In the genomic region with DNA sequence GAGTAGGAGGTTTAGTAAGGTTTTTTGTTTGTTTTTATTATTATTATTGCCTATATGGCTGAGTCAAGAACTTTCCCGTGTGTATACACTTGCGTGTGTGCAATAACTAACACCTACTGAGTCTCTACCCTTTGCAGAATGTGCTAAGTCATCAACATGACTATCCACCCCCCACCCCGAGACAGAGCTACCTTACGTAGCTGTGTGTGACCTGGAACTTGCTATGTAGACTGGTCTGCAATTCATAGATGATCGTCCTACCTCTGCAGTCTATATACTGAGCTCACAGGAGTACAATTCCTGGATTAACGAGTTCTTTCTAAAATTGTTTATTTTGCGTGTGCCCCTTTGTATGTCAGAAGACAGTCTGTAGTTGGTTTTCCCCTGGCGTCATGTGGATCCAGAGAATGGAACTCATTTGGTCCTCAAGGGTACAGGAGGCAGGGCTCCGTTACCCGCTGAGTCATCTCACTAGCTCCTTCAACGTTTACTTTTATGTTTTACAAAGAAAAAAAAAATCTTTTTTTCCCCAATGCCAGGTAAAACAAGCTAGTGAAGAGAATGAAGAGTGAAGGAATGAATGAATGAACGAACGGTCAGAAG, we compare ENCODE assay signal across 8 mouse cellular contexts. TPM values are rescaled to one million over a fixed set of nuclear protein-coding genes. Genes with fewer than 3 reads are reported as not detected.
DNase-seq lines count a peak whose midpoint lies in the region; ATAC-seq and TF ChIP-seq lines count a peak whose summit lies in the region.

A gene (plus strand): TSS at position 417 of the 603 bp plus-strand sequence.

- no peak for ATAC-seq in lung, embryonic 15.5 days (ENCODE audit: borderline replicate concordance, extremely low read depth, low FRiP score, low TSS enrichment)
- peak; percentile 0; the same call in 1 of the 2 replicates for ATAC-seq in hindbrain, postnatal 0 days
- peak; percentile 10 for ATAC-seq in liver, postnatal 0 days

- peak within 1 kb of the TSS; percentile 89 for H3K4me3 ChIP-seq in lung, embryonic 15.5 days
- H3K4me3 ChIP-seq in hindbrain, postnatal 0 days (ENCODE audit: low read length) = peak within 1 kb of the TSS; percentile 77
- peak within 1 kb of the TSS; percentile 74 for H3K4me3 ChIP-seq in liver, postnatal 0 days (ENCODE audit: low read depth, low read length)

- TF ChIP-seq EP300 in liver, postnatal 0 days (IDR thresholded peaks at IDR 0.05; ENCODE audit: low read depth) = no peak

- no peak for TF ChIP-seq CTCF in hindbrain, postnatal 0 days (IDR thresholded peaks at IDR 0.05; ENCODE audit: low read depth)
- TF ChIP-seq CTCF in liver, postnatal 0 days (IDR thresholded peaks at IDR 0.05; ENCODE audit: low read depth) = no peak

- peaks cover 42% of the 10 kb centered on the region for H3K4me1 ChIP-seq in lung, embryonic 15.5 days
- peaks cover 23% of the 10 kb centered on the region for H3K4me1 ChIP-seq in hindbrain, postnatal 0 days (ENCODE audit: insufficient read depth, low read length)
- peaks cover 47% of the 10 kb centered on the region for H3K4me1 ChIP-seq in liver, postnatal 0 days (ENCODE audit: insufficient read depth)

- peak within 1 kb of the TSS; percentile 90 for H3K9ac ChIP-seq in lung, embryonic 15.5 days
- H3K9ac ChIP-seq in hindbrain, postnatal 0 days (replicated peaks; ENCODE audit: low read length) = peak within 1 kb of the TSS; percentile 78
- H3K9ac ChIP-seq in liver, postnatal 0 days (replicated peaks) = peak within 1 kb of the TSS; percentile 82

- no peaks in the 10 kb centered on the region for H3K36me3 ChIP-seq in lung, embryonic 15.5 days
- H3K36me3 ChIP-seq in hindbrain, postnatal 0 days (ENCODE audit: insufficient read depth, low read length) = no peaks in the 10 kb centered on the region
- H3K36me3 ChIP-seq in liver, postnatal 0 days (replicated peaks; ENCODE audit: insufficient read depth, low read length) = no peaks in the 10 kb centered on the region

- H3K27me3 ChIP-seq in lung, embryonic 15.5 days = peaks cover 5% of the 10 kb centered on the region; the same call in 1 of the 2 replicates
- H3K27me3 ChIP-seq in hindbrain, postnatal 0 days (ENCODE audit: insufficient read depth, low read length) = no peaks in the 10 kb centered on the region
- no peaks in the 10 kb centered on the region for H3K27me3 ChIP-seq in liver, postnatal 0 days (ENCODE audit: insufficient read depth, low read length)

- no peaks in the 10 kb centered on the region for H3K9me3 ChIP-seq in lung, embryonic 15.5 days
- no peaks in the 10 kb centered on the region for H3K9me3 ChIP-seq in hindbrain, postnatal 0 days (ENCODE audit: low read length)
- no peaks in the 10 kb centered on the region for H3K9me3 ChIP-seq in liver, postnatal 0 days (ENCODE audit: low read length)

- WGBS in lung, embryonic 15.5 days = 21% methylated on average over 13 of the region's 13 CpGs
- WGBS in hindbrain, postnatal 0 days = 16% methylated on average over 13 of the region's 13 CpGs
- WGBS in liver, postnatal 0 days (ENCODE audit: insufficient replicate concordance) = 21% methylated on average over 13 of the region's 13 CpGs

- H3K27ac ChIP-seq in lung, embryonic 15.5 days = peak within 1 kb of the TSS; percentile 92
- peak within 1 kb of the TSS; percentile 94 for H3K27ac ChIP-seq in hindbrain, postnatal 0 days
- peak within 1 kb of the TSS; percentile 85 for H3K27ac ChIP-seq in liver, postnatal 0 days (ENCODE audit: low read depth)

- DNase-seq in lung, postnatal 10 days = no peak
- DNase-seq in adrenal gland, postnatal 25 days = no peak
- no peak for DNase-seq in gastrocnemius, adult 18-20 months (ENCODE audit: low spot score)
- DNase-seq in hindbrain, postnatal 0 days (ENCODE audit: low spot score) = peak; percentile 31
- DNase-seq in liver, postnatal 0 days = no peak
- no peak for DNase-seq in ovary, postnatal 36 days (ENCODE audit: low spot score)
- no peak for DNase-seq in kidney, postnatal 25 days

- H3K4me2 ChIP-seq in lung, embryonic 15.5 days = peak within 1 kb of the TSS; percentile 97
- peak within 1 kb of the TSS; percentile 87 for H3K4me2 ChIP-seq in hindbrain, postnatal 0 days (ENCODE audit: low read depth, low read length)
- peak within 1 kb of the TSS; percentile 89 for H3K4me2 ChIP-seq in liver, postnatal 0 days (ENCODE audit: low read depth, low read length)

RNA-seq across cellular contexts. Expression of the gene that starts here (rescaled TPM):
- polyA plus RNA-seq in lung, embryonic 15.5 days (2015; fragmentation: Nextera tagmentation; extraction: Ambion mirVana) = 132 and 135 TPM in 2 replicates
- 110 and 153 TPM in 2 replicates for total RNA-seq in adrenal gland, postnatal 25 days (2021)
- total RNA-seq in gastrocnemius, adult 18-20 months (2021) = 10 to 100 TPM; 62.1 to 62.7 TPM
- total RNA-seq in hindbrain, postnatal 0 days (2014; rRNA removed) = 88.5 and 91.1 TPM in 2 replicates
- 89.0 and 94.2 TPM in 2 replicates for polyA plus RNA-seq in hindbrain, postnatal 0 days (2015; fragmentation: Nextera tagmentation; extraction: Ambion mirVana)
- 44.1 and 46.5 TPM in 2 replicates for polyA plus RNA-seq in liver, postnatal 0 days (2015; fragmentation: Nextera tagmentation; extraction: Ambion mirVana)
